Mouse (Mus musculus) WW6 (cell line): ENCODE measurements around the gene Olfr619.

Experiments
- DNase-seq: peaks from one replicate; pipeline ENCODE4 v3.0.0-alpha.2; 2013; ENCODE audit warnings: low read depth, low spot score

Gene Olfr619

GRCm38 (mm10) chr7:103600275-103600674, at the start of gene Olfr619:
Olfr619 (plus strand) TSS chr7:103600575.
- no peak for DNase-seq

GRCm38 (mm10) chr7:103555779-103556178, 44.6 kb upstream of the Olfr619 start, which contains the start of gene Olfr615:
Olfr615 (plus strand) TSS chr7:103556079.
- no peak for DNase-seq

DNA sequence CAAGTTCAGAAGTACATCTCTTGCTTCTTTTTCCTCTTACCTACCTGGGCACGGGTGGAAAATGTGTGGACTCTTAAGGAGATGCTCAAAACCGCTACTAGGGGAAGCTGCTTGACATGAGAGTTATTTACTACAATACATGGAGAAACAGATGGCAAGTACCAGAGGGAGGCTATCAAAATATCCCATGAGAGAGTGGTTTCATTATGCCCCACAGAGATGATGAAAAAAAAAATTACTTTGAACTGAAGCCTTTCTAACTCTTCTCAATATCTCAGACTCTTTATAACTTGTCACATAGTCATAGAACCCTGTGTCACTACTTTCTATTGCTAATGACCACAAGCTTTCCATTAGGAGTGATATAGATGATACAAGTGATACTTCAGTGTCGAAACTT, 31.3 kb upstream of the Olfr619 start, which contains the start of gene Olfr616:
TSS of gene Olfr616 (minus strand) at position 101 of the 400 bp plus-strand sequence.
- DNase-seq: no peak

- no peak for DNase-seq
Observed at GRCm38 (mm10) chr7:103572761-103573160, 27.6 kb upstream of the Olfr619 start, which contains the start of gene Olfr617. Olfr617 (plus strand) TSS chr7:103573061.

DNA sequence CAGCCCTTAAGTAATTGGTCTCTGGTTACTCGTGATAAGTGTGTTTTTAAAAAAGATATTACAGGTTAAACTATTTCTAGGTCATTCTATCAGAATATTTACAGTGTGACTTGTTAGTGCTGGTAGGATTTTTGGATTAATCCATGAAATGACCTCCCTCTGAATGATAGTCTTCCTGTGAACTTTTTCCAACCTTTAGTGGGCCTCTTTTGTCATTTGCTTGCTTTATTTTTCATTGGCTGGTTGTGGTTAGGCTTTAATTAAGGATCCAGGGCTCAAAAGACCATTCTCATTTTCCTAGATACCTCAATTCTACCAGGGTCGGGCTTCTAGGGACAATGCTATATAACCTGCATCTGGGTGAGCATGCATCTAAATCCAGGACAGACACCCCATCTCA, 10.6 kb upstream of the Olfr619 start, which contains the start of gene Olfr618:
TSS of gene Olfr618 (plus strand) at position 301 of the 400 bp plus-strand sequence.
- DNase-seq: no peak

DNA sequence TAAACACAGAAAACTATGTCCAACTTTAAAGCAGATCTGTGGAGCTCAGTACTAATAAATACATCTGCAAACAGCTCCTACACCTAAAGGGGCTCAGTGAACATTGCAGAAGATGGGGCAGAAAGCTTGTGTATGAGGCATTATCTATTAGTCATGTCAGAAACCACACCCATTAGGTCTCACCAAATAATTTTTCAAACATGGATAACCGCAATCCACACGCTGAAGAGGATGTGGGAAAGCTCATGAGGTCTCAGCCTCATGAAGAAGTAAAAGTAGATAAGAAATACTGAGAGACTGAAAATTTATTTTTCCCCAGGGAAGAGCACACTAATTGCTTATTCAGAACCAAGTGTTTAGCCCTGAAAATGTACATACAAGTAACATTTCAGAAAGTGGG, 7.0 kb downstream of the Olfr619 start:
- no peak for DNase-seq

DNA sequence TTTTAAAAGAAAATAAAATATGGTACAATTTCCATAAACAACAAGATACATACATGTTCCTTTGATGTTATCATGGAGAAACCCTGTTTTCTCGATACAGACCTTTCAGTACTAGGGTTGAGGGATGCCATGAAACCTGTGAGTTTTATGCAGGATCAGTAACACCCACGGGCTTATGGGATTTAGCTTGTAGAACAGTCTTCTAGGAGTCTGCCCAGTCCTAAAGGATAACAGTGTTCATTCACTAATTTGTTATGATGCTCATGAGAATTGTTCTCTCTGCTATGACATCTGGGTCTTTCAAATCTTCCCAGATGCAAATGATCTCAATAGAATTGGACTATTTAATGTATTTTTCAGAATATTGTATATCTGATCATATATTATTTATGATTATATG, 12.1 kb downstream of the Olfr619 start, which contains the start of gene Olfr620:
TSS of gene Olfr620 (minus strand) at position 101 of the 400 bp plus-strand sequence.
- no peak for DNase-seq

GRCm38 (mm10) chr7:103636795-103637194, 36.4 kb downstream of the Olfr619 start:
- DNase-seq: no peak

DNA sequence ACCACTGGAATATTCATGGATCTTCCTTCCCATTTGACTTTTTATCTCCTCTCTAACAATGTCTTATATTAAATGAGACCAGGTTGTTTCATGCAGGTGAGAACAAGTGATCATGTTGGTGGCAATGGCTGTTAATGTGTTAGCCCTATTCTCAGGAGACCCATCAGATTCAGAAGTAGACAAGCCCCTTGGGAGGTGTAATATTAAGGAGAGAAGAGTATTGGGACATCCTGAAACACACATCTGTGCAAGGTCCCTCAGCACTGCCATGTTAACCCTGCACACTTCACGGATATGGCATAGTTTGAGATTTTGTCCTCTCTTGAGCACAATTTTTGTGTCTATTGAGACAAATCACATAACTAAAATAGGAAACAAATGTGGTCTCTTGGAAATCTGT, 42.2 kb downstream of the Olfr619 start, which contains the start of gene Olfr622:
TSS of gene Olfr622 (minus strand) at position 101 of the 400 bp plus-strand sequence.
- no peak for DNase-seq

DNA sequence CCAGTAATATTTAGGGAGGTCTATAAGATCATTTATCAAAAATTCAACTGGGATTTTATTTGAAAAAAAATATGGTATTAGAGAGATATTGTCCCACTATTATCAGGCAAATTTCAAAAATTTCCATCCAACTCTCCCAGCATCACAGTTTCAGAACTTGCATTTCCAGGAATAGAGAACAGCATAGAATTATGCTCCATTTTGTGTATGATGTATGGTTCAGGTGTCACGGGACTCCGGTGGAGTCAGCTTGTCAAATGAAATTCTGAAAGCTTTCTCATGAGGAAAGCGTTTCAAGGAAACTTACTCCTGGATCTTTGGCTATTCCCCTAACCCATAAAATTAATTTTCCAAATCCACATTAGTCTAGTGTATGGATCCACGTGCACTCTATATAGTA, 43.7 kb downstream of the Olfr619 start:
- DNase-seq: no peak
